Mouse (Mus musculus): Measurements from ENCODE around the gene Gm20517.
"Not testable (repeated sequence)": the region's sequence is repeated elsewhere in the genome, so short reads cannot be mapped to it uniquely, and the experiment has no call there.

The Gm20517 gene

DNA sequence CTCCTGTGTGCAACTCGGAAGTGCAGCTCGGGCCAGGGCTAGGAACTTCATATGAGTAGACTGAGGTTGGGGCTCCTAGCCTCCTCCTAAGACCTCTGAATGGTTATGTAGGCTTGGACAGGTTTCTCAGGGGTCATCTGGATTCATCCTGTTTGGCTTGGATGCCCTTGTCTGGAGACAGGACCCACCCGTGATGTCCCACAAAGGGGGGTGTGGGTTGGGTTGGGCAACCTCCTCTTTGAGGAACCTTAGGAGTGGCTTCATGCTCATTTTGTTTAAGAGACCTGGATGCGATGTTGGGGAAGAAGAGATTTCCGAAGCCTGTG is 14.6 kb upstream of the Gm20517 start:
- no peak for DNase-seq (ENCODE audit: low spot score)

GRCm38 (mm10) chr17:47597261-47597660 is 14.1 kb upstream of the Gm20517 start:
- no peak for DNase-seq (ENCODE audit: low spot score)

- DNase-seq (ENCODE audit: low spot score): no peak
Measured at GRCm38 (mm10) chr17:47597838-47598579, 13.4 kb upstream of the Gm20517 start.

DNA sequence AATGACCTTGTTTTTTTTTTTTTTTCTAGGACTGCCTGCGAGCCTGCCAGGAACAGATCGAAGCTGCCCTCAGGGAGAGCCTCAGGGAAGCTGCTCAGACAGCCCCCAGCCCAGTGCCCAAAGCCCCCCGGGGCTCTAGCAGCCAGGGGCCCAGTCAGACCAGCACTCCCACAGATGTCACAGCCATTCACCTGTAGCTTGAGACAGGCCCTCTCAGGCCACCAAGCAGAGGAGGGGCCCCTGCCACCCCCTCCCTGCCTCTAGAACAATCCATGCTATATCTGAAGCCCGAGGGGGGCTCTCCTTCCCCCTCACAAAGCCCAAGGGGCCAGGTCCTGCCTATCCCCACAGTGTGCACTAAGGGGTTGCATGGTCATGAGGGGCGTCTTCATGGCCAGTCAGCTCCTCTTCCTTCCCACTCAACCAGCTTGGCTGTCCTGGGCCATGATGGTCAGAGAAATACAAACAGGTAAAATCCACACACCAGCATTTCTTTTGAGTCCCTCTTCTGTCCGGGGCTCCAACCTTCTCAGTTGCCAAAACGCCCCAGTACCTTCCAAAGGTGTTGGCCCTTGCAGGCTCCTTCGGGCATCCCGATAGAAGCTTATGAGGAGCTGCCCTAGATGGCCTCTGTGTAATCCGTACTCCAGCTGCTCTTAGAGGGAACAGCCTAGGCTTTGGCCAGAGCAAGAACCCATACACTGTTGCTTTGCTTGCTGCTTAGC is 12.6 kb upstream of the Gm20517 start:
- not testable (repeated sequence) for DNase-seq (ENCODE audit: low spot score)

- DNase-seq (ENCODE audit: low spot score): no peak
Measured at GRCm38 (mm10) chr17:47599511-47600297, 11.7 kb upstream of the Gm20517 start.

- no peak for DNase-seq (ENCODE audit: low spot score)
Measured at GRCm38 (mm10) chr17:47600601-47601388, 10.6 kb upstream of the Gm20517 start.

DNA sequence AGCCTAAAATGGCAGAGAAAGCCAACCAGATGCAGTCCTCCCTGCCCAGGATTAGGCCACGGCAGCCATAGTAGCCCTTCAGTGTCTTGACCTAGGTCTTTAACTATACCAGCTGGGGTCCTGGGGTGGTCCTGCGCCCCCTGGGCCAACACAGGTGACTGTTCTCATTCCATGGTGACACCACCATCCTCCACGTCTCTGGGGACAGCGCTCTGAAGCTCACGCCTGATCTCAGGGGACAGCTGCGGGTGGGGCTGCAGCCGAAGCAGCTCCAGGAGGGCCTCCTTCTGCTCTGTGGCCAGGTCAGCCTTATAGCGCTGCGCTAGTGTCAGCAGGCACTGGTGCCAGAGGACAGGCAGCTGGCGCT is 10.0 kb upstream of the Gm20517 start:
- DNase-seq (ENCODE audit: low spot score): no peak

GRCm38 (mm10) chr17:47602289-47602688 is 9.1 kb upstream of the Gm20517 start:
- DNase-seq (ENCODE audit: low spot score): no peak

DNA sequence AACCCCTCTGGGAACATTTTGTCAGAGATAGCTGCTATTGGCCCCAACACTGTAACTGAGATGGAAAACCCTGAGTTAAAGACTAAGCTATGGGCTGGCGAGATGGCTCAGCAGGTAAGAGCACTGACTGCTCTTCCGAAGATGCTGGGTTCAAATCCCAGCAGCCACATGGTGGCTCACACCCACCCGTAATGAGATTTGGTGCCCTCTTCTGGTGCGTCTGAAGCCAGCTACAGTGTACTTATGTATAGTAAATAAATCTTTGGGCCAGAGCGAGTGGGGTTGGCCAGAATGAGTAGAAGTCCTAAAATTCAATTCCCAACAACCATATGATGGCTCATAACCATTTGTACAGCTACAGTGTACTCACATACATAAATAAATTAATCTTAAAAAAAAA is 5.2 kb upstream of the Gm20517 start:
- DNase-seq (ENCODE audit: low spot score): no peak

GRCm38 (mm10) chr17:47609182-47609581 is 2.2 kb upstream of the Gm20517 start:
- DNase-seq (ENCODE audit: low spot score): no peak

GRCm38 (mm10) chr17:47611661-47611982 is 233 bp downstream of the Gm20517 start:
- no peak for DNase-seq (ENCODE audit: low spot score)

DNA sequence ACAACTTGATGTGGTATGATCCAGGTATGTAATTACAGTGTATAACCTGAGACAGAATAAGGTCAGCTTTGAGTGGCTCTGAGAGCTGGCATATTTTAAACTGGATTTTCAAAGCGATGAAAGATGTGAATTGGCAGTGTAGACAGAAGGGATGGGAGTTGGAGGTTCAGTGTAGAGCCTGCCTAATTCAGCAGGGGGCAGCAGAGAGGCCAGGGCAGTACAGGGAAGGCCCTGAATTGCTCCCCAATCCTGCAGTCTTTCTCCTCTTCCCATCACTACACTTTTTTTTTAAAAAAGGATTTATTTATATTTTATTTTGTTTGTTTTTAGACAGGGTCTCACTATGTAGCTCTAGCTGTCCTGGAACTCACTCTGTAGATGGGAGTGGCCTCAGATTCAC is 2.6 kb downstream of the Gm20517 start:
- DNase-seq (ENCODE audit: low spot score): no peak

GRCm38 (mm10) chr17:47616119-47616518 is 4.7 kb downstream of the Gm20517 start:
- no peak for DNase-seq (ENCODE audit: low spot score)

GRCm38 (mm10) chr17:47616652-47617051 is 5.3 kb downstream of the Gm20517 start:
- no peak for DNase-seq (ENCODE audit: low spot score)

DNA sequence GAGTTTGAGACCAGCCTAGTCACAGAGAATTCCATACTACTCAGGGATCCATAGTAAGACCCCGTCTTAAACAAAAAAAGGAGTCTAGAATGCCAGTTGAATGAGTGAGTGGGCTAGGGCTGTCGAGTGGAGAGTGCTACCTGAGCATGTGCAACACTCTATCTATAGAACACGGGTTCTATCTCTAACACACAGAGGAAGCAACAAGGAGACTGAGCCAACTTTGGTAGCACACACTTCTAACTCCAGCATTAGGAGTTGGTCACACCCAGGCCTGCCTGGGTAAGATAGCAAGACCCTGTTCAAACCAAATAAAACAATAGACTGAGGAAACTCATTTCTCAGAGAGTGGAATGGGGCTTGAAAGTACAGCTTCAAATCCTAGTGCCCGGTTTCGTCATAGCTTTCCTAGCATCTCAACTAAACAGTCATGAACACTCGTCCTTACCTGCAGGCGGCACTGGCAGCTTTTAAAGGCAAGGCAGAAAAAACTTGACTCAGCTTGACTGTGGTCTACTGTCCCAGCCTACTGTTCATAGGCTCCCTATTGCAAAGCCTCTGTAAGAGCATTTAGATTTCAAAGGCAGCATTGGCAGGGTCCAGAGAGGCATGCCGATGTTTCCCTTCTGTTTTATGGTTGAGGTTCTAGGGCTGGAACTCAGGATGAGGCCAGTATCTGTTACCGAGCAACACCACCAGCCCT is 6.4 kb downstream of the Gm20517 start:
- no peak for DNase-seq (ENCODE audit: low spot score)

DNA sequence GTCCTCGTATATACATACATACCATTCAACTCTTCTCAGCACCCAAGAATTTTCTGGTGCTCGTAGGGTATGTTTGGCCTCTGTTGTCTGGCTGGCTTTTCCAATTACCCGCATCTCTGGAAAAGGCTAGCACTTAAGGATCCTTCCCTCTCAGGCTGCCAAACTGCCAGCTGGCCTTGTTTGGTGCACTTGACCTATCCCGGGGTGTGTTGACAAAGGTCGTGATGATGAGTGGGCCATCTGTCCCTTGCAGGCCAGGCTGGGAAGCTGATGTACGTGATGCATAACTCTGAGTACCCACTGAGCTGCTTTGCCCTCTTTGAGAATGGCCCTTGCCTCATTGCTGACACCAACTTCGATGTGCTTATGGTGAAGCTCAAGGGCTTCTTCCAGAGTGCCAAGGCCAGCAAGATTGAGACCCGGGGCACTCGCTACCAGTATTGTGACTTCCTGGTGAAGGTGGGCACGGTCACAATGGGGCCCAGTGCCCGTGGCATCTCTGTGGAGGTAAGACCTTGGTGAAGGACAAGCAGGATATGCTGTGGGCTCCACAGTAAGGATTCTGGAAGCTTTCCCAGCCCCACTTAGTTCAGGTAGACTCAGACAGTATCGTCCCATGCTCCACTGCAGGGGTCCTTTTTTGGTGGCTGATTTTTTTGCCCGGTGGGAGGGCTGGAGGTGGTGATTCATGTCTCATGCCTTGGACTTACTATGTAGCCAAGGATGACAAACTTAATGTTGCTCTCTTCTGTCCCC is 7.3 kb downstream of the Gm20517 start:
- no peak for DNase-seq (ENCODE audit: low spot score)

DNA sequence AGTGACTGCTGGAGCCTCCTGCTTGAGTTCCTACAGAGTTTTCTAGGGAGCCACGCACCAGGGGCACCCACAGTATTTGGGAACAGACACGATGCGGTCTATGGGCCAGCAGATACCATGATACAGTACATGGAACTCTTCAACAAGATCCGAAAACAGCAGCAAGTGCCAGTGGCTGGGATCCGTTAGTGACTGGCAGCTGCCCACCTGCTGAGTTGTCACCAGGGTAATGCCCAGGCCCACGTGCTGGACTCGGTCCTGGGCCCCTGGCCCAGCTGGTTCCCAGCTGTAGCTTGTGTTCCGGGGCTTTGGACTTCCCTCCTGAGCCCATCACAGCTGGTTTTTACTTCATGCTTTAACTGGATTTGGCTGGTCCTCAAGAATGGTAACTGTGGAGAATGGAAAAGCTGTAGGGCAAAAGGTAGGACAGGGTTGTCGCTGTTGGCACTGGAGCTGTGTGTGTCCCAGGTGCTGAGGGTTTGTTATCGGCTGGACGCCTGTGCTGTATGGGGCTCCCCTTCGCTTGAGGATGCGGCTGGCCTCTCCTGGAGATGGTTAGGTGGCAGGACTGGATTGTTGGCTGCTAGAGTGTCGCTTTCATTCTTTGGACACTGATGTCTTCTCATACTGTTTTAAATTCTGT is 11.6 kb downstream of the Gm20517 start:
- DNase-seq (ENCODE audit: low spot score): no peak

DNA sequence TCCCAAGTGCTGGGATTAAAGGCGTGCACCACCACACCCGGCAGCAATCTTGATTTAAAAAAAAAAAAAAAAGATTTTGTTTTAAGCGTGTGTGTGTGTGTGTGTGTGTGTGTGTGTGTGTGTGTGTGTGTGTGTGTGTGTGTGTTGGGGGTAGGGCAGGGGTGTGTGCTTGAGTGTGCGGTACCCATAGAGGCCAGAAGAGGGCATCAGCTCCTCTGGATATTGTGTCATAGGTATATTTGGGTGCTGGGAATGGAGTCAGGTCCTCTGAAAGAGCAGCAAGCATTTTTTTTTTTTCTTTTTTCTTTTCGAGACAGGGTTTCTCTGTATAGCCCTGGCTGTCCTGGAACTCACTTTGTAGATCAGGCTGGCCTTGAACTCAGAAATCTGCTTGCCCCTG is 13.2 kb downstream of the Gm20517 start:
- not testable (repeated sequence) for DNase-seq (ENCODE audit: low spot score)

DNA sequence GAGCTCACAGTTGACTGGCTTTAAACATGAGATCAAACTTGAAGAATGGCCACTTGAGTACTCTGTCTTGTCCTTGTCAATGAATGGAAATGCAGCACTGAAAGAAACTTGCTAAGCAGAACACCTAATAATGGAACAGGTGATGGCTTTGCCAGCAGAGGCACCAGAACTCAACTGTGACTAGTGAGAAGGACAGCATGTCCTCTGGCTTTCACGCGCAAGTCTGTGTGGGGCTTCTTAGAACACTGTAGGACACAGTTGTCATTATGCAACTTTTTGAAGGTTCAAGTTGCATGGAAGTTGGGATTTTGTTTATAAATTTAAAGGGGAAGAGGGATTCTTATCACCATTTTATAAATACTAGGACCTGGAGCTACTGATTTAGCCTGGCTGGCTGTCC is 13.7 kb downstream of the Gm20517 start:
- DNase-seq (ENCODE audit: low spot score): no peak

- no peak for DNase-seq (ENCODE audit: low spot score)
Measured at GRCm38 (mm10) chr17:47626031-47626430, 14.6 kb downstream of the Gm20517 start.

- no peak for DNase-seq (ENCODE audit: low spot score)
Measured at GRCm38 (mm10) chr17:47627791-47628190, 16.4 kb downstream of the Gm20517 start.
